ENCODE assay signal across 15 mouse cellular contexts in the genomic region with DNA sequence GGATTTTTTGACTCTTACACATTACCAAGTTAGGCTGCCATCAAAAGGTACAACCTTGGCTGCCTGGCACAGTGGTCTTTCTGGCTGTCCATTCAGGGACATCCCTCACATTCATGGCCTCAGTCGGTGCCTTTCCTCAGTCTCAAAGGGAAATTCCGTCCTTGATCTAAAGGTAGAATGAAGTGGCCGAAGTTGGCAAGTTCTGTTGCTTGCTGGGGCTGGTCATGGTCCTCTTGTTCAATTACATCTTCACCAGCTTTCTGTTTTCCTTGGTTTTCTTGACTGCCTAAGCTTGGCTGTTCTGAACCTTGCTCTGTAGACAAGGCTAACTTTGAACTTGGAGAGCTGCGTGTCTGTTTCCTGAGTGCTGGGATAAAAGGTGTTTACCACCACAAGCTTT.
"Had no signal": no experiment of that assay in that cellular context is flagged by ENCODE, and none has a peak within 500 bp of the region (broad histone marks: within the 10 kb centered on the region; RNA-seq: fewer than 3 reads in every experiment).

No protein-coding gene starts in this region.

- H3K9me3 ChIP-seq: neural tube, embryonic 13.5 days; neural tube, embryonic 15.5 days; stomach, embryonic 15.5 days had no signal

- DNase-seq: right cerebral cortex, adult 18-20 months; right cerebral cortex, postnatal 14 days; right cerebral cortex, postnatal 25 days; right cerebral cortex, postnatal 4 days; spleen, adult 18-20 months; thymus, adult 18-20 months; thymus, adult 2 months; thymus, postnatal 14 days; thymus, postnatal 25 days; thymus, postnatal 36 days; thymus, postnatal 4 days had no signal

- H3K27ac ChIP-seq: neural tube, embryonic 13.5 days; neural tube, embryonic 15.5 days; stomach, embryonic 15.5 days; stomach, postnatal 0 days had no signal

- H3K4me3 ChIP-seq: neural tube, embryonic 13.5 days; neural tube, embryonic 15.5 days; stomach, embryonic 15.5 days had no signal

- H3K27me3 ChIP-seq: neural tube, embryonic 13.5 days; neural tube, embryonic 15.5 days; stomach, embryonic 15.5 days had no signal

- H3K4me1 ChIP-seq: neural tube, embryonic 13.5 days; neural tube, embryonic 15.5 days; stomach, embryonic 15.5 days had no signal
